Mouse (Mus musculus) lung, adult 2 months (tissue): ENCODE data around the gene Egfl8. TPM values are rescaled to one million over a fixed set of nuclear protein-coding genes. Genes with fewer than 3 reads are reported as not detected.

Experiments used
- DNase-seq: peaks from one replicate; pipeline ENCODE4 v3.0.0; 2022
- H3K4me1 ChIP-seq: fragments of 200-500 bp; 2 replicates; pipeline ENCODE4 v1.6.1; 2011; ENCODE audit warnings: low read length; ENCODE audit not compliant: control insufficient read depth, insufficient read depth
- H3K4me3 ChIP-seq: fragments of 200-500 bp; replicated peaks from 2 replicates; pipeline ENCODE3; 2011; ENCODE audit warnings: low read depth, mild to moderate bottlenecking, control low read depth, low read length; ENCODE audit errors: extremely low read depth
- CTCF ChIP-seq: fragments of 200-500 bp; IDR thresholded peaks from 2 replicates; pipeline ENCODE4 v1.5.1; 2011; ENCODE audit warnings: mild to moderate bottlenecking, low read length, control low read depth; ENCODE audit not compliant: insufficient read depth
- POLR2A ChIP-seq: fragments of 200-500 bp; IDR thresholded peaks from 2 replicates; pipeline ENCODE4 v1.6.1; 2011; ENCODE audit warnings: low read depth, mild to moderate bottlenecking, control low read depth, low read length, borderline replicate concordance; ENCODE audit errors: extremely low read depth
- WGBS: fragments of 180-500 bp; shearing (Covaris S2); methylation state at CpG from one replicate; pipeline ENCODE4 v1.1.7; 2018; 5-methylcytosine and 5-hydroxymethylcytosine counted together
- polyA plus RNA-seq: library from polyadenylated mRNA; depleted of rRNA; stranded (reverse); fragments of >200 nt; gene quantifications from 2 replicates; pipeline ENCODE4 v1.2.3, GENCODE M21; 2012

The Egfl8 gene
- polyA plus RNA-seq, 1 experiment, result 8.2 TPM

GRCm38 (mm10) chr17:34629221-34629751 is 13.5 kb upstream of the Egfl8 start, which contains the start of gene Prrt1:
Gene Prrt1, plus strand, starts transcription at chr17:34629533.
- DNase-seq, result no peak

GRCm38 (mm10) chr17:34628644-34628967 is 12.8 kb upstream of the Egfl8 start:
- no peak for TF ChIP-seq POLR2A
- DNase-seq, result no peak
- H3K4me3 ChIP-seq, result no peak overlapping the region
- H3K4me1 ChIP-seq, result peaks cover 15% of the 10 kb centered on the region
- WGBS, result 46% methylated on average over 5 of the region's 5 CpGs

More at GRCm38 (mm10) chr17:34629221-34629751, 13.5 kb upstream of the Egfl8 start, which contains the start of gene Prrt1:
- TF ChIP-seq CTCF (no peak), POLR2A (peak; percentile 28; the same call in 1 of the 2 replicates)
- Histone ChIP-seq H3K4me3 (peak within 1 kb of the TSS; percentile 24), H3K4me1 (peaks cover 15% of the 10 kb centered on the region)
- 16% methylated on average over 16 of the region's 16 CpGs for WGBS

GRCm38 (mm10) chr17:34627943-34628643 is 12.3 kb upstream of the Egfl8 start, which contains the start of gene Ppt2:
Gene Ppt2, minus strand, starts transcription at chr17:34628510.
- no peak for DNase-seq
- peaks cover 15% of the 10 kb centered on the region for H3K4me1 ChIP-seq
- TF ChIP-seq CTCF (no peak), POLR2A (no peak)
- H3K4me3 ChIP-seq, result peak within 1 kb of the TSS; percentile 83
- 3% methylated on average over 29 of the region's 29 CpGs for WGBS

- peak overlapping the region; percentile 83 for H3K4me3 ChIP-seq
- H3K4me1 ChIP-seq, result peaks cover 15% of the 10 kb centered on the region
- WGBS, result under 1% methylated on average over 45 of the region's 45 CpGs
- TF ChIP-seq POLR2A, result peak; percentile 80; the same call in 1 of the 2 replicates
- no peak for TF ChIP-seq CTCF
- peak; percentile 77 for DNase-seq
These were observed 11.5 kb upstream of the Egfl8 start for GRCm38 (mm10) chr17:34627093-34627942.

- peak overlapping the region; percentile 83 for H3K4me3 ChIP-seq
- H3K4me1 ChIP-seq, result peaks cover 14% of the 10 kb centered on the region
- TF ChIP-seq CTCF (no peak), POLR2A (no peak)
- under 1% methylated on average over 18 of the region's 18 CpGs for WGBS
- no peak for DNase-seq
These were observed 11.0 kb upstream of the Egfl8 start for GRCm38 (mm10) chr17:34626773-34627092.

GRCm38 (mm10) chr17:34626062-34626772 is 10.4 kb upstream of the Egfl8 start:
- peaks cover 9% of the 10 kb centered on the region for H3K4me1 ChIP-seq
- WGBS, result 55% methylated on average over 16 of the region's 16 CpGs
- TF ChIP-seq CTCF, result no peak
- no peak for TF ChIP-seq POLR2A
- H3K4me3 ChIP-seq, result peak overlapping the region; percentile 83
- DNase-seq, result no peak

GRCm38 (mm10) chr17:34624981-34625380 is 9.2 kb upstream of the Egfl8 start:
- Histone ChIP-seq H3K4me1 (peaks cover 6% of the 10 kb centered on the region), H3K4me3 (no peak overlapping the region)
- no peak for DNase-seq
- TF ChIP-seq CTCF, result no peak
- TF ChIP-seq POLR2A, result no peak
- 88% methylated on average over 3 of the region's 3 CpGs for WGBS

GRCm38 (mm10) chr17:34623161-34623560 is 7.4 kb upstream of the Egfl8 start:
- no peak overlapping the region for H3K4me3 ChIP-seq
- TF ChIP-seq CTCF (no peak), POLR2A (no peak)
- peaks cover 6% of the 10 kb centered on the region for H3K4me1 ChIP-seq
- 81% methylated on average over 9 of the region's 9 CpGs for WGBS
- DNase-seq, result no peak

GRCm38 (mm10) chr17:34621006-34621405 is 5.2 kb upstream of the Egfl8 start:
- Histone ChIP-seq H3K4me3 (no peak overlapping the region), H3K4me1 (no peaks in the 10 kb centered on the region; the same call in 1 of the 2 replicates)
- DNase-seq, result no peak
- WGBS, result 81% methylated on average over 8 of the region's 8 CpGs
- TF ChIP-seq POLR2A, result no peak

- no peak overlapping the region for H3K4me3 ChIP-seq
- WGBS, result 9% methylated on average over 6 of the region's 6 CpGs
- TF ChIP-seq POLR2A, result no peak
- peak; percentile 86 for TF ChIP-seq CTCF
- no peaks in the 10 kb centered on the region for H3K4me1 ChIP-seq
- peak; percentile 76 for DNase-seq
These were observed 3.2 kb upstream of the Egfl8 start for GRCm38 (mm10) chr17:34618999-34619398.
